Mouse (Mus musculus) CH12.LX (cell line): ENCODE results near the gene Pitx2. TPM values are rescaled to one million over a fixed set of nuclear protein-coding genes. Genes with fewer than 3 reads are reported as not detected.

ENCODE experiments used
- DNase-seq: peaks from one replicate; pipeline ENCODE4 v3.0.0-alpha.2; 2013; ENCODE audit errors: extremely low read depth
- H3K27ac ChIP-seq: 2 replicates; pipeline ENCODE4 v1.5.1; 2012; ENCODE audit warnings: low read depth, mild to moderate bottlenecking, control low read depth, moderate library complexity; ENCODE audit not compliant: insufficient read depth
- H3K27me3 ChIP-seq: replicated peaks from 2 replicates; pipeline ENCODE3; 2012; ENCODE audit warnings: inconsistent platforms
- H3K36me3 ChIP-seq, 2 experiments: replicated peaks in 1 of 2; 2 replicates each; pipeline versions ENCODE3 to v1.6.1; 2012; ENCODE audit warnings: inconsistent platforms in 1 of 2, low read length in 1 of 2, mild to moderate bottlenecking in 1 of 2, mixed read lengths in 1 of 2, moderate library complexity in 1 of 2; ENCODE audit not compliant: control insufficient read depth in 1 of 2, insufficient read depth in 1 of 2
- H3K4me1 ChIP-seq, 2 experiments: 2 replicates each; pipeline ENCODE4 v1.6.1; 2012; ENCODE audit warnings: inconsistent platforms in 1 of 2, moderate library complexity in 1 of 2; ENCODE audit not compliant: insufficient read depth in 2 of 2, control insufficient read depth in 1 of 2
- H3K4me2 ChIP-seq: 2 replicates; pipeline ENCODE4 v1.6.1; 2012; ENCODE audit warnings: low read depth, mild to moderate bottlenecking, control low read depth; ENCODE audit not compliant: poor library complexity, insufficient read depth, severe bottlenecking
- H3K4me3 ChIP-seq, 3 experiments: fragments of 150-350 bp in 1 of 3; sonication (generic) in 1 of 3; replicated peaks in 1 of 3; 2 replicates each; pipeline versions ENCODE3 to v1.5.1; 2011 to 2012; ENCODE audit warnings: low read depth in 2 of 3, low read length in 2 of 3, mild to moderate bottlenecking in 2 of 3, moderate library complexity in 2 of 3, control low read depth in 1 of 3, improper control_type of control experiment in 1 of 3, inconsistent platforms in 1 of 3, mixed read lengths in 1 of 3; ENCODE audit not compliant: poor library complexity in 1 of 3
- H3K79me2 ChIP-seq: replicated peaks from 2 replicates; pipeline ENCODE4 v1.6.1; 2012; ENCODE audit warnings: mild to moderate bottlenecking, moderate library complexity; ENCODE audit not compliant: control insufficient read depth, poor library complexity, insufficient read depth, severe bottlenecking; ENCODE audit errors: extremely low read depth
- H3K9ac ChIP-seq: 2 replicates; pipeline ENCODE4 v1.6.1; 2012; ENCODE audit warnings: low read depth, mild to moderate bottlenecking, control low read depth, moderate library complexity; ENCODE audit not compliant: insufficient read depth
- H3K9me3 ChIP-seq: replicated peaks from 2 replicates; pipeline ENCODE3; 2012; ENCODE audit warnings: low read length, inconsistent platforms, mixed read lengths
- CHD1 ChIP-seq: IDR thresholded peaks from 2 replicates; pipeline ENCODE4 v1.6.1; 2012; ENCODE audit warnings: low read depth, low read length, improper control_type of control experiment, inconsistent platforms
- CHD2 ChIP-seq: IDR thresholded peaks from 2 replicates; pipeline ENCODE4 v1.6.1; 2011; ENCODE audit warnings: low read length, improper control_type of control experiment
- CTCF ChIP-seq, 2 experiments: IDR thresholded peaks in 1 of 2; conservative IDR thresholded peaks in 1 of 2; 2 replicates each; pipeline ENCODE4 v1.5.1; 2011 to 2012; ENCODE audit warnings: low read depth in 2 of 2, low read length in 2 of 2, improper control_type of control experiment in 1 of 2, inconsistent platforms in 1 of 2, mild to moderate bottlenecking in 1 of 2, moderate library complexity in 1 of 2
- E2F4 ChIP-seq: IDR thresholded peaks from 2 replicates; pipeline ENCODE4 v1.6.1; 2011; ENCODE audit warnings: low read depth, low read length, improper control_type of control experiment; ENCODE audit not compliant: insufficient replicate concordance
- ELF1 ChIP-seq: IDR thresholded peaks from 2 replicates; pipeline ENCODE4 v1.6.1; 2014; ENCODE audit warnings: low read depth, mild to moderate bottlenecking, inconsistent platforms, low read length, improper control_type of control experiment
- EP300 ChIP-seq: IDR thresholded peaks from 2 replicates; pipeline ENCODE4 v1.6.1; 2011; ENCODE audit warnings: low read length, improper control_type of control experiment
- GABPA ChIP-seq: IDR thresholded peaks from 2 replicates; pipeline ENCODE4 v1.6.1; 2012; ENCODE audit warnings: low read depth, low read length, improper control_type of control experiment, inconsistent platforms; ENCODE audit not compliant: insufficient replicate concordance
- HCFC1 ChIP-seq: IDR thresholded peaks from 2 replicates; pipeline ENCODE4 v1.6.1; 2012; ENCODE audit warnings: low read depth, mild to moderate bottlenecking, inconsistent platforms, low read length, improper control_type of control experiment
- IRF4 ChIP-seq: IDR thresholded peaks from 2 replicates; pipeline ENCODE4 v1.6.1; 2014; ENCODE audit warnings: low read depth, mild to moderate bottlenecking, inconsistent platforms, low read length, improper control_type of control experiment
- JUN ChIP-seq: IDR thresholded peaks from 2 replicates; pipeline ENCODE4 v1.6.1; 2011; ENCODE audit warnings: low read depth, mild to moderate bottlenecking, low read length, improper control_type of control experiment, moderate library complexity; ENCODE audit not compliant: insufficient read depth
- JUND ChIP-seq: conservative IDR thresholded peaks from 2 replicates; pipeline ENCODE4 v1.6.1; 2011; ENCODE audit warnings: low read depth, low read length, improper control_type of control experiment
- KAT2A ChIP-seq: IDR thresholded peaks from 2 replicates; pipeline ENCODE4 v1.6.1; 2012; ENCODE audit warnings: low read length, improper control_type of control experiment, inconsistent platforms; ENCODE audit not compliant: insufficient replicate concordance
- MAFK ChIP-seq: IDR thresholded peaks from 2 replicates; pipeline ENCODE4 v1.6.1; 2011; ENCODE audit warnings: low read length, improper control_type of control experiment; ENCODE audit not compliant: insufficient replicate concordance
- MAX ChIP-seq: IDR thresholded peaks from 2 replicates; pipeline ENCODE4 v1.6.1; 2011; ENCODE audit warnings: low read length, improper control_type of control experiment
- MAZ ChIP-seq: IDR thresholded peaks from 2 replicates; pipeline ENCODE4 v1.6.1; 2012; ENCODE audit warnings: low read depth, mild to moderate bottlenecking, inconsistent platforms, low read length, improper control_type of control experiment, moderate library complexity
- MXI1 ChIP-seq: IDR thresholded peaks from 2 replicates; pipeline ENCODE4 v1.6.1; 2011; ENCODE audit warnings: mild to moderate bottlenecking, low read depth, low read length, improper control_type of control experiment
- MYC ChIP-seq: IDR thresholded peaks from 2 replicates; pipeline ENCODE4 v1.6.1; 2011; ENCODE audit warnings: low read depth, mild to moderate bottlenecking, improper control_type of control experiment, low read length
- NELFE ChIP-seq: IDR thresholded peaks from 2 replicates; pipeline ENCODE4 v1.6.1; 2011; ENCODE audit warnings: low read depth, low read length, improper control_type of control experiment
- POLR2A ChIP-seq: IDR thresholded peaks from 2 replicates; pipeline ENCODE4 v1.6.1; 2011; ENCODE audit warnings: low read depth, mild to moderate bottlenecking, improper control_type of control experiment, low read length
- POLR2AphosphoS2 ChIP-seq: IDR thresholded peaks from 2 replicates; pipeline ENCODE4 v1.6.1; 2011; ENCODE audit warnings: low read depth, low read length, improper control_type of control experiment
- RCOR1 ChIP-seq: conservative IDR thresholded peaks from 2 replicates; pipeline ENCODE4 v1.6.1; 2012; ENCODE audit warnings: low read depth, mild to moderate bottlenecking, inconsistent platforms, low read length, improper control_type of control experiment
- SIN3A ChIP-seq: IDR thresholded peaks from 2 replicates; pipeline ENCODE4 v1.6.1; 2012; ENCODE audit warnings: low read length, improper control_type of control experiment, inconsistent platforms
- SMC3 ChIP-seq: IDR thresholded peaks from 2 replicates; pipeline ENCODE4 v1.6.1; 2011; ENCODE audit warnings: low read depth, low read length, improper control_type of control experiment
- UBTF ChIP-seq: IDR thresholded peaks from 2 replicates; pipeline ENCODE4 v1.6.1; 2012; ENCODE audit warnings: low read depth, mild to moderate bottlenecking, inconsistent platforms, low read length, improper control_type of control experiment, moderate library complexity
- ZC3H11A ChIP-seq: IDR thresholded peaks from 2 replicates; pipeline ENCODE4 v1.6.1; 2012; ENCODE audit warnings: low read depth, mild to moderate bottlenecking, inconsistent platforms, low read length, improper control_type of control experiment
- dilution Hi-C: fragments of 300-500 bp; cut with MboI; formaldehyde crosslinking; loops from 2 replicates; pipeline ENCODE4 v1.14.3; 2020; ENCODE audit warnings: low sequenced_read_pairs; ENCODE audit not compliant: extremely low pct_unique_long_range_greater_than_20kb, extremely low pct_ligation_motif_present
- in situ Hi-C: fragments of 300-500 bp; cut with MboI; formaldehyde crosslinking; loops from 3 replicates; pipeline ENCODE4 v1.14.3; 2019; ENCODE audit warnings: low sequenced_read_pairs, low pct_ligation_motif_present, low pct_unique_long_range_greater_than_20kb, mixed read lengths
- polyA plus RNA-seq: library from polyadenylated mRNA; unstranded; fragments of >175 nt; gene quantifications from 2 replicates; pipeline ENCODE4 v1.2.1, GENCODE M21; 2012; ENCODE audit warnings: low read depth; ENCODE audit not compliant: insufficient read length
- total RNA-seq, 2 experiments: library from RNA; depleted of rRNA; stranded (reverse); fragments of 300-350 nt in 1 of 2; fragments of >200 nt in 1 of 2; gene quantifications; 2 replicates each; pipeline ENCODE4 v1.2.3; 2012 to 2014

Pitx2 gene
- total and polyA plus RNA-seq, 3 experiments, result not detected

DNA sequence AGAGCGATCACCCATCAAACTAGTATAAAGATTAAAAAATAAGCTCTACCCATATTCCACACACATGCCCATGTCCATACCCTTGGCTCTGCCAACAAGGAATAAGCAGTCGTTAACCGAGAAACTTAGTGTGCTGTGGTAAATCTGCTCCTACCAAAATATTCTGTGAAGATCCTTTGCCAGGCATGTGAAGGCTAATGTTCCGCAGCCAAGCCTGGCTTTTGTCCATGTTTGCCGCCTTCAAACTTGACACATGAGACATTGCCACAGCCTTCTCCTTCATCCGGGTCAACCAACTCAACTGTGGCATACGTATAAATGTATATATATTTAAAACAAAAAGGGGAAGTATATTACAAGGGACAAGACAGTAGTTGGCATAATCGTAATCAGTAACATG is 34.0 kb upstream of the Pitx2 start:
- no peak overlapping the region for H3K9ac ChIP-seq
- in situ Hi-C loops, result no loop called here

DNA sequence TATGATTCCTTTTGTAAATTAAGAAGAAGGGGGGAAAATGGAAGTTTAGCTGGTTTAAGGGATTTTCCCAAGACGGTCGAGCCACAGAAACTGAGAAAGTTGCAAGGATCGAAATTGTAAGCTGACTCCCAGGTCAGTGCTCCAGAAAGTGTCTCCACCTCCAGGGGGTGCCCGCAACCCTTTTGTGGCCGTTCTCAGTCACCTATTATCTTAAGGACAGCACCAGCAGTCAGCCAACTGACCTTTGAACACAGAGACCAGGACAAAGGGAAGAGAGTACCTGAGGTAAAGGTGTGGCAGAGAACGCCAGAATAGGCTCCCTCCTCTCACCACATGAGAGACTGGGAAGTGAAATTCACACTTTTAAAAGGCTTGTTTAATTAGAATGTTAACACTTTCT is 33.0 kb upstream of the Pitx2 start:
- Histone ChIP-seq H3K9ac (no peak overlapping the region), H3K79me2 (no peaks in the 10 kb centered on the region), H3K27me3 (no peaks in the 10 kb centered on the region), H3K36me3 (no peaks in the 10 kb centered on the region), H3K9me3 (peaks cover 63% of the 10 kb centered on the region), H3K27ac (no peak overlapping the region), H3K4me1 (no peaks in the 10 kb centered on the region), H3K4me3 (no peak overlapping the region), H3K4me2 (no peak overlapping the region)
- dilution Hi-C loops, result no loop called here
- TF ChIP-seq JUND (no peak), KAT2A (no peak), CTCF (conservative IDR thresholded peaks at IDR 0.05 in 1 of 2, IDR thresholded peaks at IDR 0.05 in 1 of 2; ENCODE audit: low read depth in 2 of 2, low read length in 2 of 2) (0 out of 4 replicates have a peak, but pooled peaks of 1 of the 2 experiments have one; percentile 2)
- DNase-seq, result no peak
- in situ Hi-C loops, result no loop called here

More for the DNA sequence above, 34.0 kb upstream of the Pitx2 start:
- no peaks in the 10 kb centered on the region for H3K27me3 ChIP-seq
- H3K4me2 ChIP-seq, result no peak overlapping the region
- no peaks in the 10 kb centered on the region for H3K79me2 ChIP-seq
- H3K9me3 ChIP-seq, result peaks cover 68% of the 10 kb centered on the region
- no peaks in the 10 kb centered on the region for H3K36me3 ChIP-seq
- H3K27ac ChIP-seq, result no peak overlapping the region
- DNase-seq, result no peak
- no peak overlapping the region for H3K4me3 ChIP-seq
- dilution Hi-C loops, result no loop called here
- no peaks in the 10 kb centered on the region for H3K4me1 ChIP-seq
- TF ChIP-seq MAX (no peak), CHD2 (no peak), MXI1 (no peak), E2F4 (no peak), ZC3H11A (no peak), POLR2AphosphoS2 (no peak), JUND (no peak)
- TF ChIP-seq, all 38 proteins: peak for 0

DNA sequence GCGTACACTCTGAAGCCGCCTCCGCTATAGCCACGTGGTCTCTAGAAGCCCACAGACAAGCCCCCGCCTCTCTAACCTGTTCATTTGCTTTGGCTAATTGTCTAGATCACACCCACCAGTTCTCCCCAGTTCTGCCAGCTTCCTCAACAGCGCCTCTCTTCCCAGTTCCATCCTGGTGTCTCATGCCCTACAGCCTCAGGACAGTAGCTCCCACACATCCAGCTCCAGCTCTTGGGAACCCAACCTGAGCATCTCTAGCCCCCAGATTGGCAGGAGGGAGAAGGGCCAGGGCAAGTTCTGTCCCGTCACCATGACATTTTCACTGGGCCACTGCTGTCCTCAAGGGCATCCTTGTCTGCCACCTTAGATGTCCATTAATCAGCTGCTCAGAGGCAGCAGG is 29.3 kb upstream of the Pitx2 start:
- H3K4me2 ChIP-seq, result no peak overlapping the region
- in situ Hi-C loops, result no loop called here
- no peak for TF ChIP-seq EP300
- TF ChIP-seq RCOR1, result no peak
- TF ChIP-seq POLR2A, result no peak
- no peak for TF ChIP-seq GABPA
- TF ChIP-seq ZC3H11A, result no peak
- TF ChIP-seq JUN, result no peak
- no peak for TF ChIP-seq MYC
- no peak for TF ChIP-seq MAZ
- no peak for TF ChIP-seq UBTF
- TF ChIP-seq SMC3, result no peak
- TF ChIP-seq HCFC1, result no peak
- TF ChIP-seq SIN3A, result no peak
- TF ChIP-seq IRF4, result no peak
- no peak for TF ChIP-seq CHD1
- TF ChIP-seq MXI1, result no peak
- TF ChIP-seq NELFE, result no peak
- TF ChIP-seq ELF1, result no peak
- TF ChIP-seq MAFK, result no peak
- TF ChIP-seq, all 38 proteins: peak for 0
- peaks cover 60% of the 10 kb centered on the region for H3K9me3 ChIP-seq
- H3K27me3 ChIP-seq, result no peaks in the 10 kb centered on the region
- H3K9ac ChIP-seq, result no peak overlapping the region
- H3K4me1 ChIP-seq, result no peaks in the 10 kb centered on the region
- H3K79me2 ChIP-seq, result no peaks in the 10 kb centered on the region
- no peak for DNase-seq
- H3K4me3 ChIP-seq, result no peak overlapping the region
- dilution Hi-C loops, result no loop called here
- no peaks in the 10 kb centered on the region for H3K36me3 ChIP-seq
- H3K27ac ChIP-seq, result no peak overlapping the region
